In the genomic region with DNA sequence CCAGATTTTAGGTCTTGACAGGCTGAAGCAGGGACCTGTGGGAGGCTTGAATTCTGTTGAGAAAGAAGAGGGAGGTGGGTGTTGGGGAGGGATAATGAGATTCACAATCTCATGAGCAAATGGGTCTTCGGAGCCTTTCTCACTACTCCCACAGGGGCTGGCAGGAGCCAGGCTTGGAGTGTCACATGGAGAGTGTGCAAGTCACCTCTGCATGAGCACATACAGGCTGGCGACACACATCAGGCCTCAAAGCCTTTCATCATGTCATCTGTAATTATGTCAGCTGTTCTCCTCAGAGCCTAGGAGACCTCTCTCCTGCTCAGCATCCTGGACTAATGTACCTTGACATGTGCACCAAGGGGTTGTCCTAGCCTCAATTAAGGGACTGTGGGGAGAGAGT, we compare ENCODE assay signal across 22 mouse cellular contexts.
DNase-seq lines count a peak whose midpoint lies in the region; ATAC-seq and TF ChIP-seq lines count a peak whose summit lies in the region.
"Had no signal": no experiment of that assay in that cellular context is flagged by ENCODE, and none has a peak within 500 bp of the region (broad histone marks: within the 10 kb centered on the region; RNA-seq: fewer than 3 reads in every experiment).

No protein-coding gene starts in this region.

- no peak for TF ChIP-seq CTCF in cortical plate, adult 2 months (IDR thresholded peaks at IDR 0.05; ENCODE audit: extremely low read depth, insufficient read depth, low read length)

- peaks cover 7% of the 10 kb centered on the region; the same call in 1 of the 2 replicates for H3K4me1 ChIP-seq in hindbrain, embryonic 15.5 days (replicated peaks)
- peaks cover 6% of the 10 kb centered on the region; the same call in 1 of the 2 replicates for H3K4me1 ChIP-seq in hindbrain, embryonic 10.5 days (replicated peaks)
- no peaks in the 10 kb centered on the region for H3K4me1 ChIP-seq in midbrain, embryonic 10.5 days
- H3K4me1 ChIP-seq in midbrain, embryonic 15.5 days = no peaks in the 10 kb centered on the region
- H3K4me1 ChIP-seq in cortical plate, adult 2 months (ENCODE audit: control insufficient read depth, insufficient read depth, low read length) = peaks cover 21% of the 10 kb centered on the region
- peaks cover 4% of the 10 kb centered on the region; the same call in 1 of the 2 replicates for H3K4me1 ChIP-seq in midbrain, embryonic 16.5 days (ENCODE audit: control insufficient read depth, insufficient read depth, low read length)
- H3K4me1 ChIP-seq: heart, embryonic 15.5 days; limb, embryonic 12.5 days; liver, embryonic 12.5 days; megakaryocyte, embryonic 14.5 days had no signal

- no peak overlapping the region for H3K4me2 ChIP-seq in hindbrain, embryonic 15.5 days
- H3K4me2 ChIP-seq in midbrain, embryonic 15.5 days = no peak overlapping the region
- H3K4me2 ChIP-seq in midbrain, embryonic 16.5 days (ENCODE audit: low read length) = no peak overlapping the region
- H3K4me2 ChIP-seq: heart, embryonic 15.5 days; kidney, embryonic 15.5 days; limb, embryonic 12.5 days; liver, embryonic 12.5 days; neural tube, embryonic 15.5 days had no signal

- H3K27me3 ChIP-seq in hindbrain, embryonic 15.5 days = no peaks in the 10 kb centered on the region
- H3K27me3 ChIP-seq in hindbrain, embryonic 10.5 days (ENCODE audit: insufficient read depth, poor library complexity, severe bottlenecking) = no peaks in the 10 kb centered on the region
- H3K27me3 ChIP-seq in midbrain, embryonic 10.5 days (ENCODE audit: low read depth, poor library complexity, severe bottlenecking) = no peaks in the 10 kb centered on the region
- no peaks in the 10 kb centered on the region for H3K27me3 ChIP-seq in midbrain, embryonic 15.5 days (replicated peaks)
- H3K27me3 ChIP-seq in midbrain, embryonic 16.5 days (ENCODE audit: control insufficient read depth, insufficient read depth, low read depth, low read length) = no peaks in the 10 kb centered on the region
- H3K27me3 ChIP-seq: CH12.LX; kidney, embryonic 15.5 days; liver, embryonic 12.5 days; neural tube, embryonic 15.5 days had no signal

- no peak overlapping the region for H3K9ac ChIP-seq in hindbrain, embryonic 15.5 days
- H3K9ac ChIP-seq in midbrain, embryonic 15.5 days = no peak overlapping the region
- no peak overlapping the region for H3K9ac ChIP-seq in midbrain, embryonic 16.5 days (ENCODE audit: low read depth, low read length)
- H3K9ac ChIP-seq: heart, embryonic 15.5 days; kidney, embryonic 15.5 days; limb, embryonic 12.5 days; liver, embryonic 12.5 days; neural tube, embryonic 15.5 days had no signal

- H3K4me3 ChIP-seq in hindbrain, embryonic 15.5 days = no peak overlapping the region
- H3K4me3 ChIP-seq in hindbrain, embryonic 10.5 days = no peak overlapping the region
- H3K4me3 ChIP-seq in midbrain, embryonic 10.5 days = no peak overlapping the region
- no peak overlapping the region for H3K4me3 ChIP-seq in midbrain, embryonic 15.5 days
- no peak overlapping the region for H3K4me3 ChIP-seq in cortical plate, adult 2 months (ENCODE audit: insufficient read depth, low read length)
- no peak overlapping the region for H3K4me3 ChIP-seq in midbrain, embryonic 16.5 days (ENCODE audit: low read depth, low read length)
- H3K4me3 ChIP-seq: embryonic facial prominence, embryonic 10.5 days; heart, embryonic 15.5 days; kidney, embryonic 15.5 days; limb, embryonic 12.5 days; liver, embryonic 12.5 days; megakaryocyte, embryonic 14.5 days; neural tube, embryonic 15.5 days had no signal

- DNase-seq in hindbrain, embryonic 10.5 days (ENCODE audit: low spot score) = no peak
- no peak for DNase-seq in midbrain, embryonic 10.5 days (ENCODE audit: low spot score)
- DNase-seq in heart, postnatal 25 days (ENCODE audit: low spot score) = no peak
- DNase-seq: adrenal gland, postnatal 14 days; cerebellum, adult 18-20 months; gastrocnemius, postnatal 36 days; kidney, postnatal 4 days; lung, adult 2 months; thymus, postnatal 25 days had no signal

- TF ChIP-seq POLR2A in cortical plate, adult 2 months (IDR thresholded peaks at IDR 0.05; ENCODE audit: extremely low read depth, insufficient read depth, low read length) = no peak

- H3K36me3 ChIP-seq in hindbrain, embryonic 15.5 days = no peaks in the 10 kb centered on the region
- H3K36me3 ChIP-seq in hindbrain, embryonic 10.5 days = no peaks in the 10 kb centered on the region
- no peaks in the 10 kb centered on the region for H3K36me3 ChIP-seq in midbrain, embryonic 10.5 days
- H3K36me3 ChIP-seq in midbrain, embryonic 15.5 days (replicated peaks) = no peaks in the 10 kb centered on the region
- H3K36me3 ChIP-seq in midbrain, embryonic 16.5 days (ENCODE audit: control insufficient read depth, insufficient read depth, low read length) = no peaks in the 10 kb centered on the region
- H3K36me3 ChIP-seq: embryonic facial prominence, embryonic 10.5 days; heart, embryonic 15.5 days; kidney, embryonic 15.5 days; limb, embryonic 12.5 days; liver, embryonic 12.5 days; neural tube, embryonic 15.5 days had no signal

- peak; percentile 57; the same call in 1 of the 2 replicates for ATAC-seq in hindbrain, embryonic 15.5 days (ENCODE audit: low FRiP score, low read depth)
- no peak for ATAC-seq in midbrain, embryonic 15.5 days (replicated peaks)
- ATAC-seq in midbrain, embryonic 16.5 days = peak; percentile 25
- ATAC-seq: intestine, postnatal 0 days; liver, embryonic 12.5 days had no signal

- 59% methylated on average over 2 of the region's 2 CpGs for WGBS in hindbrain, embryonic 15.5 days
- WGBS in hindbrain, embryonic 10.5 days = 80% methylated on average over 2 of the region's 2 CpGs
- WGBS in midbrain, embryonic 10.5 days = 90% methylated on average over 2 of the region's 2 CpGs
- WGBS in midbrain, embryonic 15.5 days = 71% methylated on average over 2 of the region's 2 CpGs
- WGBS in midbrain, embryonic 16.5 days = 76% methylated on average over 2 of the region's 2 CpGs

- no peak overlapping the region for H3K27ac ChIP-seq in hindbrain, embryonic 15.5 days (replicated peaks)
- H3K27ac ChIP-seq in hindbrain, embryonic 10.5 days = no peak overlapping the region
- H3K27ac ChIP-seq in midbrain, embryonic 10.5 days (replicated peaks) = 0 out of 2 replicates have a peak overlapping the region, but pooled peaks have one; percentile 23
- no peak overlapping the region for H3K27ac ChIP-seq in midbrain, embryonic 15.5 days
- H3K27ac ChIP-seq in cortical plate, adult 2 months (ENCODE audit: insufficient read depth, low read length) = 0 out of 2 replicates have a peak overlapping the region, but pooled peaks have one; percentile 69
- no peak overlapping the region; the same call in 1 of the 2 replicates for H3K27ac ChIP-seq in midbrain, embryonic 16.5 days (ENCODE audit: low read length)
- H3K27ac ChIP-seq: embryonic facial prominence, embryonic 10.5 days; heart, embryonic 15.5 days; kidney, embryonic 15.5 days; limb, embryonic 12.5 days; liver, embryonic 12.5 days; neural tube, embryonic 15.5 days had no signal

- no peaks in the 10 kb centered on the region for H3K9me3 ChIP-seq in hindbrain, embryonic 15.5 days
- no peaks in the 10 kb centered on the region for H3K9me3 ChIP-seq in hindbrain, embryonic 10.5 days
- peaks cover 3% of the 10 kb centered on the region; the same call in 1 of the 2 replicates for H3K9me3 ChIP-seq in midbrain, embryonic 10.5 days (replicated peaks)
- no peaks in the 10 kb centered on the region for H3K9me3 ChIP-seq in midbrain, embryonic 15.5 days
- no peaks in the 10 kb centered on the region for H3K9me3 ChIP-seq in midbrain, embryonic 16.5 days (replicated peaks; ENCODE audit: control insufficient read depth, low read length, poor library complexity, severe bottlenecking)
- H3K9me3 ChIP-seq: embryonic facial prominence, embryonic 10.5 days; heart, embryonic 15.5 days; kidney, embryonic 15.5 days; liver, embryonic 12.5 days; neural tube, embryonic 15.5 days had no signal

- intact Hi-C loops in heart, postnatal 25 days (cut with DNase I) = no loop called here

Comparison
In these comparisons a context has a peak if more than half of its experiments do, and no peak if none do; other contexts are left out.
1. H3K27ac ChIP-seq: peak in midbrain, embryonic 10.5 days (single experiment) and cortical plate, adult 2 months (single experiment); none in hindbrain, embryonic 15.5 days (single experiment), hindbrain, embryonic 10.5 days (single experiment), midbrain, embryonic 15.5 days (single experiment) and midbrain, embryonic 16.5 days (single experiment).